Mouse (Mus musculus) spleen, adult 2 months (tissue): Measurements from ENCODE around the gene Actbl2. TPM values are rescaled to one million over a fixed set of nuclear protein-coding genes. Genes with fewer than 3 reads are reported as not detected.

Source experiments
- DNase-seq, 2 experiments: peaks; one replicate each; pipeline versions ENCODE4 v3.0.0 to v3.0.0-alpha.2; 2012 to 2021; ENCODE audit warnings: low spot score in 2 of 2, low read depth in 1 of 2
- H3K27ac ChIP-seq: fragments of 200-500 bp; 2 replicates; pipeline ENCODE4 v1.5.1; 2012; ENCODE audit warnings: low read length, inconsistent platforms; ENCODE audit not compliant: insufficient read depth
- H3K27me3 ChIP-seq: fragments of 200-500 bp; 2 replicates; pipeline ENCODE4 v1.6.1; 2012; ENCODE audit warnings: mild to moderate bottlenecking, moderate library complexity, low read length, inconsistent platforms; ENCODE audit not compliant: control insufficient read depth, insufficient read depth
- H3K36me3 ChIP-seq: fragments of 200-500 bp; 2 replicates; pipeline ENCODE4 v1.6.1; 2012; ENCODE audit warnings: mild to moderate bottlenecking, low read length, inconsistent platforms; ENCODE audit not compliant: control insufficient read depth, insufficient read depth
- H3K4me1 ChIP-seq: fragments of 200-500 bp; 2 replicates; pipeline ENCODE4 v1.6.1; 2011; ENCODE audit warnings: inconsistent platforms; ENCODE audit not compliant: control insufficient read depth, insufficient read depth, insufficient read length
- H3K4me3 ChIP-seq: fragments of 200-500 bp; 2 replicates; pipeline ENCODE4 v1.5.1; 2011; ENCODE audit warnings: mild to moderate bottlenecking, inconsistent platforms; ENCODE audit not compliant: insufficient read depth, insufficient read length; ENCODE audit errors: extremely low read depth
- CTCF ChIP-seq: fragments of 200-500 bp; IDR thresholded peaks from 2 replicates; pipeline ENCODE4 v1.5.1; 2011; ENCODE audit warnings: mild to moderate bottlenecking, inconsistent platforms; ENCODE audit not compliant: insufficient read depth, insufficient read length, insufficient replicate concordance; ENCODE audit errors: extremely low read depth
- POLR2A ChIP-seq: fragments of 200-500 bp; IDR thresholded peaks from 2 replicates; pipeline ENCODE4 v1.6.1; 2011; ENCODE audit warnings: low read depth, low read length, inconsistent platforms
- WGBS: fragments of 180-500 bp; shearing (Covaris S2); methylation state at CpG from one replicate; pipeline ENCODE4 v1.1.7; 2018; 5-methylcytosine and 5-hydroxymethylcytosine counted together
- polyA plus RNA-seq: library from polyadenylated mRNA; depleted of rRNA; stranded (reverse); fragments of >200 nt; gene quantifications from 2 replicates; pipeline ENCODE4 v1.2.3, GENCODE M21; 2012; rRNA removed

Gene Actbl2
- polyA plus RNA-seq, 1 experiment: not detected

DNA sequence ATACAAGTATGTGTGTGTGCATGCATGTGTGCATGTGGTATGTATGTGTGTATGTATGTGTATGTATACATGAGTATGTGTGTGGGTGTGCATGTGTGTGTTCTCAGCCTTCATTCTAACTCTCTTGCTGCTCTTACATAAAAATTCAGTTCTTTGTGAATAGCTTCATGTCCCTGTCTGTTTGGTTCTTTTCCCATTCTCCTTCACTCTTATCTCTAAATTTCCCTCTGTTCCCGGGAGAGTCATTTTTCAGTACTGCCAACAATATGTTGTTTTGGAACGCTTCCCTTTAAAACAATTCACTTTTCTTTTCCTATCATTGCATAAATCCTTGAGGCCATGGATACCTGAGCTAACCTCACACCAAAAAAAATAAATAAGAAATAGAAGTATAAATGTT lies 46.6 kb downstream of the Actbl2 start:
- no peak overlapping the region for H3K27ac ChIP-seq
- H3K27me3 ChIP-seq: no peaks in the 10 kb centered on the region
- no peak overlapping the region for H3K4me3 ChIP-seq
- 77% methylated on average over 2 of the region's 2 CpGs for WGBS
- H3K4me1 ChIP-seq: no peaks in the 10 kb centered on the region
- DNase-seq: no peak
- TF ChIP-seq CTCF: no peak
- no peak for TF ChIP-seq POLR2A
- no peaks in the 10 kb centered on the region for H3K36me3 ChIP-seq

DNA sequence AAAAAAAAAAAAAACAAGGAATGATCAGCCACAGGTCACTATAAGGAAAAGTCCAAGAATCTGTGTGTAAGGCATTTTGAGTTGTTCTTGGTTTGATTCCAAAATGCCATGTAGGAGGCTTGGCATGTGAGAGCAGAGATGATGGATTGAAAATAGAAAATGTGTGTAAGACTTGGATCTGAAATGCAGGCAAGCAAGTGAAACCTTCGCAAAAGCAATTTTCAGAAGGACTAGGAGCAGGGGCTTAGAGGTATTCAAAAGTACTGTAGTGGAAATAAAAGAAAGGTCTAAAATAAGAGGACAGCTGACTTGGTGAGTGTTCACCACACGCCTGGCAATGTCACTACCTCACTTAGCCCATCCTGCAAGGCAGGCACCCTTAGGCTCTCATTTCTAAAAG lies 49.4 kb downstream of the Actbl2 start:
- Histone ChIP-seq H3K4me1 (no peaks in the 10 kb centered on the region), H3K36me3 (no peaks in the 10 kb centered on the region), H3K27ac (no peak overlapping the region), H3K4me3 (no peak overlapping the region), H3K27me3 (no peaks in the 10 kb centered on the region)
- no peak for DNase-seq
- WGBS: 86% methylated on average over 2 of the region's 2 CpGs
- no peak for TF ChIP-seq POLR2A

DNA sequence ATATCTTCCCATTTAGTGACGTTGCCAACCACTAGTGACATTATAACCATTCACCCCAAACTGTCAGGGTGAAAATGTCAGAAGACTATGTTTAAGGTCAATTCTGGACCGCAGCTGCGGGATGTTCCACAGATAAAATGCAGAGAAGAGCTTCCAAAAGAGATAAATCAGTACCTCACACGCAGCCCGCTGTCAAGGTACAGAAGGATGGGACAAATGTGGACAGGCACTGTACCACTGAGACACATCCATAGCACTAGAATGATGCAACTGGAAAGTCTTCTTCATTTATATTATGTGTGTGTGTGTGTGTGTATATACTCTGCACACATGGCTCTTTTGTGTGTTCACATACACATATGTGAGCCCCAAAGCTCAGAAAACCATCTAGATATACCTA lies 49.9 kb downstream of the Actbl2 start:
- H3K27me3 ChIP-seq: no peaks in the 10 kb centered on the region
- no peaks in the 10 kb centered on the region for H3K36me3 ChIP-seq
- H3K4me1 ChIP-seq: no peaks in the 10 kb centered on the region
- 91% methylated on average over 5 of the region's 5 CpGs for WGBS
- H3K27ac ChIP-seq: no peak overlapping the region
- no peak overlapping the region for H3K4me3 ChIP-seq
- TF ChIP-seq CTCF: no peak
- TF ChIP-seq POLR2A: no peak
- no peak for DNase-seq

Other genes with a start within 250 kb of the Actbl2 start
- gene Gpbp1, start 235.1 kb downstream of the Actbl2 start, polyA plus RNA-seq: 0.88 and 1.7 TPM in 2 replicates